In genomic region chr3:53112048-53112447, GRCm38 (mm10) we compare ENCODE assay signal across 17 mouse cellular contexts.
DNase-seq lines count a peak whose midpoint lies in the region; ATAC-seq and TF ChIP-seq lines count a peak whose summit lies in the region.
"Had no signal": no experiment of that assay in that cellular context is flagged by ENCODE, and none has a peak within 500 bp of the region (broad histone marks: within the 10 kb centered on the region; RNA-seq: fewer than 3 reads in every experiment).

No protein-coding gene starts in this region.

- TF ChIP-seq RAD21 in MEL (IDR thresholded peaks at IDR 0.05; ENCODE audit: low read depth, low read length), result no peak

- no peaks in the 10 kb centered on the region for H3K4me1 ChIP-seq in kidney, postnatal 0 days (replicated peaks; ENCODE audit: insufficient read depth, low read length)
- H3K4me1 ChIP-seq in neural tube, embryonic 15.5 days, result peaks cover 5% of the 10 kb centered on the region
- H3K4me1 ChIP-seq in MEL (ENCODE audit: control insufficient read depth in 1 of 2, insufficient read depth in 2 of 2, low read length in 2 of 2), result no peaks in the 10 kb centered on the region
- peaks cover 12% of the 10 kb centered on the region for H3K4me1 ChIP-seq in embryonic fibroblast, embryonic 13.5 days (ENCODE audit: control insufficient read depth, insufficient read depth, low read length)

- H3K27ac ChIP-seq in kidney, postnatal 0 days, result no peak overlapping the region
- no peak overlapping the region for H3K27ac ChIP-seq in neural tube, embryonic 15.5 days (replicated peaks)
- no peak overlapping the region for H3K27ac ChIP-seq in MEL (ENCODE audit: control insufficient read depth, low read depth, low read length)
- no peak overlapping the region for H3K27ac ChIP-seq in embryonic fibroblast, embryonic 13.5 days (ENCODE audit: insufficient read depth, low read length)
- H3K27ac ChIP-seq: heart, embryonic 15.5 days; hindbrain, embryonic 13.5 days; limb, embryonic 15.5 days; neural tube, embryonic 13.5 days had no signal

- H3K27me3 ChIP-seq in kidney, postnatal 0 days (ENCODE audit: insufficient read depth, low read length), result no peaks in the 10 kb centered on the region
- H3K27me3 ChIP-seq in neural tube, embryonic 15.5 days (replicated peaks), result no peaks in the 10 kb centered on the region
- H3K27me3 ChIP-seq in MEL (ENCODE audit: control insufficient read depth in 1 of 2, insufficient read depth in 2 of 2, low read length in 2 of 2), result no peaks in the 10 kb centered on the region
- H3K27me3 ChIP-seq: heart, embryonic 15.5 days; hindbrain, embryonic 13.5 days; limb, embryonic 15.5 days; neural tube, embryonic 13.5 days had no signal

- no peak for TF ChIP-seq EP300 in MEL (IDR thresholded peaks at IDR 0.05; ENCODE audit: low read depth in 1 of 2, low read length in 2 of 2)

- H3K4me3 ChIP-seq in kidney, postnatal 0 days (replicated peaks; ENCODE audit: low read depth, low read length), result no peak overlapping the region
- no peak overlapping the region for H3K4me3 ChIP-seq in neural tube, embryonic 15.5 days (replicated peaks)
- H3K4me3 ChIP-seq in MEL (ENCODE audit: control insufficient read depth in 1 of 2, insufficient read depth in 1 of 2, low read depth in 2 of 2, low read length in 2 of 2), result no peak overlapping the region
- no peak overlapping the region for H3K4me3 ChIP-seq in embryonic fibroblast, embryonic 13.5 days (ENCODE audit: insufficient read depth, low read length)
- H3K4me3 ChIP-seq: heart, embryonic 15.5 days; hindbrain, embryonic 13.5 days; limb, embryonic 15.5 days; neural tube, embryonic 13.5 days had no signal

- TF ChIP-seq CTCF in kidney, postnatal 0 days (IDR thresholded peaks at IDR 0.05; ENCODE audit: low read depth), result peak; percentile 16; the same call in 1 of the 2 replicates
- TF ChIP-seq CTCF in MEL (IDR thresholded peaks at IDR 0.05 in 2 of 3, conservative IDR thresholded peaks at IDR 0.05 in 1 of 3; ENCODE audit: control insufficient read depth in 1 of 3, insufficient read depth in 1 of 3, low read depth in 2 of 3, low read length in 3 of 3, poor library complexity in 1 of 3, severe bottlenecking in 1 of 3), result peak; percentile 3 to 24 (median 15); a peak in 3 of 6 replicates
- TF ChIP-seq CTCF in embryonic fibroblast, embryonic 13.5 days (IDR thresholded peaks at IDR 0.05; ENCODE audit: borderline replicate concordance, insufficient read depth, low read length), result peak; percentile 14; the same call in 1 of the 2 replicates

- no peak overlapping the region for H3K4me2 ChIP-seq in kidney, postnatal 0 days (ENCODE audit: low read length)
- H3K4me2 ChIP-seq in neural tube, embryonic 15.5 days, result no peak overlapping the region
- H3K4me2 ChIP-seq: heart, embryonic 15.5 days; hindbrain, embryonic 13.5 days; limb, embryonic 15.5 days; neural tube, embryonic 13.5 days had no signal

- ATAC-seq in kidney, postnatal 0 days (replicated peaks; ENCODE audit: low FRiP score, low read depth), result no peak
- no peak for ATAC-seq in neural tube, embryonic 15.5 days (ENCODE audit: low FRiP score)
- ATAC-seq: midbrain, embryonic 16.5 days had no signal

- TF ChIP-seq POLR2A in MEL (IDR thresholded peaks at IDR 0.05; ENCODE audit: control insufficient read depth in 1 of 2, insufficient read depth in 1 of 2, low read depth in 1 of 2, low read length in 2 of 2, poor library complexity in 1 of 2), result no peak
- TF ChIP-seq POLR2A in embryonic fibroblast, embryonic 13.5 days (IDR thresholded peaks at IDR 0.05; ENCODE audit: low read depth, low read length), result no peak

- H3K9me3 ChIP-seq in kidney, postnatal 0 days (replicated peaks; ENCODE audit: low read length), result no peaks in the 10 kb centered on the region
- no peaks in the 10 kb centered on the region for H3K9me3 ChIP-seq in neural tube, embryonic 15.5 days (replicated peaks)
- H3K9me3 ChIP-seq in MEL (replicated peaks; ENCODE audit: insufficient read depth, low read length), result no peaks in the 10 kb centered on the region
- H3K9me3 ChIP-seq: heart, embryonic 15.5 days; hindbrain, embryonic 13.5 days; limb, embryonic 15.5 days had no signal

- no peak overlapping the region for H3K9ac ChIP-seq in kidney, postnatal 0 days (ENCODE audit: low read depth, low read length)
- H3K9ac ChIP-seq in neural tube, embryonic 15.5 days (replicated peaks), result no peak overlapping the region
- H3K9ac ChIP-seq in MEL (ENCODE audit: control insufficient read depth, low read depth, low read length, poor library complexity, severe bottlenecking), result no peak overlapping the region
- H3K9ac ChIP-seq: heart, embryonic 15.5 days; hindbrain, embryonic 13.5 days; limb, embryonic 15.5 days; neural tube, embryonic 13.5 days had no signal

- WGBS in kidney, postnatal 0 days, result 98% methylated on average over 7 of the region's 7 CpGs
- WGBS in neural tube, embryonic 15.5 days, result 97% methylated on average over 7 of the region's 7 CpGs

- H3K79me2 ChIP-seq in MEL (ENCODE audit: control insufficient read depth, insufficient read depth, low read length, poor library complexity), result no peaks in the 10 kb centered on the region

- no peaks in the 10 kb centered on the region for H3K36me3 ChIP-seq in kidney, postnatal 0 days (ENCODE audit: insufficient read depth, low read length)
- no peaks in the 10 kb centered on the region for H3K36me3 ChIP-seq in neural tube, embryonic 15.5 days
- no peaks in the 10 kb centered on the region for H3K36me3 ChIP-seq in MEL (ENCODE audit: control insufficient read depth in 1 of 2, insufficient read depth in 2 of 2, low read length in 2 of 2)
- H3K36me3 ChIP-seq: heart, embryonic 15.5 days; hindbrain, embryonic 13.5 days; limb, embryonic 15.5 days had no signal

- DNase-seq in kidney, postnatal 0 days (ENCODE audit: low spot score), result no peak
- DNase-seq in kidney, postnatal 14 days, result no peak
- DNase-seq in neural tube, embryonic 10.5 days (ENCODE audit: extremely low spot score, low spot score), result peak; percentile 15
- DNase-seq in MEL (ENCODE audit: low read depth, low spot score), result peak; percentile 8
- no peak for DNase-seq in right cerebral cortex, postnatal 4 days
- no peak for DNase-seq in heart, adult 9 months (ENCODE audit: low spot score in 2 of 2)
- DNase-seq: cerebellum, adult 18-20 months; kidney, adult 8-10 months; lung, postnatal 4 days; thymus, postnatal 25 days had no signal

TF ChIP-seq in MEL, 35 proteins besides CTCF, POLR2A, EP300 and RAD21:
- TF ChIP-seq NRF1 (IDR thresholded peaks at IDR 0.05; ENCODE audit: insufficient read depth, low read depth, low read length, poor library complexity, severe bottlenecking) (no peak), NELFE (IDR thresholded peaks at IDR 0.05; ENCODE audit: low read depth, low read length) (no peak), ETS1 (IDR thresholded peaks at IDR 0.05; ENCODE audit: low read depth, low read length) (no peak), MYC (IDR thresholded peaks at IDR 0.05; ENCODE audit: low read depth, low read length) (no peak), POLR2AphosphoS2 (IDR thresholded peaks at IDR 0.05; ENCODE audit: low read length) (no peak), RCOR1 (IDR thresholded peaks at IDR 0.05; ENCODE audit: low read depth, low read length) (no peak), GATA1 (IDR thresholded peaks at IDR 0.05; ENCODE audit: low read depth, low read length) (no peak), ZMIZ1 (IDR thresholded peaks at IDR 0.05; ENCODE audit: low read depth, low read length) (no peak), TBP (IDR thresholded peaks at IDR 0.05; ENCODE audit: low read depth, low read length) (no peak), ELF1 (IDR thresholded peaks at IDR 0.05; ENCODE audit: low read depth, low read length) (no peak), ZNF384 (IDR thresholded peaks at IDR 0.05; ENCODE audit: low read depth, low read length) (no peak), USF1 (IDR thresholded peaks at IDR 0.05; ENCODE audit: low read depth, low read length) (no peak), MAZ (IDR thresholded peaks at IDR 0.05; ENCODE audit: low read depth, low read length) (no peak), POLR2AphosphoS5 (IDR thresholded peaks at IDR 0.05; ENCODE audit: borderline replicate concordance, low read depth, low read length) (no peak)
TF ChIP-seq in MEL: peak in this region for 0.

Comparison
In these comparisons a context has a peak if more than half of its experiments do, and no peak if none do; other contexts are left out.
1. DNase-seq: peak in neural tube, embryonic 10.5 days (single experiment) and MEL (single experiment); none in kidney, postnatal 0 days (single experiment), kidney, postnatal 14 days (single experiment), right cerebral cortex, postnatal 4 days (single experiment) and heart, adult 9 months (0 of 2).
2. Peak in every context shown above with its lines, with median percentiles within 50 percentile points of each other: CTCF ChIP-seq.